Mouse (Mus musculus) gastrocnemius, postnatal 10 days (tissue): ENCODE measurements around the gene Kndc1. TPM values are rescaled to one million over a fixed set of nuclear protein-coding genes. Genes with fewer than 3 reads are reported as not detected.
A peak's percentile ranks its signal among the peaks of the same experiment; 100 is the strongest.

ENCODE experiments used
- DNase-seq: peaks from one replicate; pipeline ENCODE4 v3.0.0; 2021; ENCODE audit warnings: mixed read lengths
- total RNA-seq, 2 experiments: library from RNA; stranded (reverse); gene quantifications; 2 replicates each; pipeline ENCODE4 v1.2.3; 2021

Gene Kndc1
- total RNA-seq, 2 experiments from 2014 or later: 0.27 to 0.40 TPM

GRCm38 (mm10) chr7:139951079-139951478, 56.6 kb downstream of the Kndc1 start:
- no peak for DNase-seq

GRCm38 (mm10) chr7:139951991-139952633, 57.6 kb downstream of the Kndc1 start:
- DNase-seq: no peak

- DNase-seq: no peak
Observed at GRCm38 (mm10) chr7:139955505-139955904, 61.0 kb downstream of the Kndc1 start.

GRCm38 (mm10) chr7:139956658-139957057, 62.2 kb downstream of the Kndc1 start:
- no peak for DNase-seq

GRCm38 (mm10) chr7:139957437-139957836, 62.9 kb downstream of the Kndc1 start:
- DNase-seq: no peak

GRCm38 (mm10) chr7:139957958-139958357, 63.5 kb downstream of the Kndc1 start:
- DNase-seq: no peak

GRCm38 (mm10) chr7:139961141-139961540, 66.6 kb downstream of the Kndc1 start:
- DNase-seq: no peak

- DNase-seq: no peak
Observed at GRCm38 (mm10) chr7:139963814-139964213, 69.3 kb downstream of the Kndc1 start.

- no peak for DNase-seq
Observed at GRCm38 (mm10) chr7:139967175-139967574, 72.7 kb downstream of the Kndc1 start.

GRCm38 (mm10) chr7:139968428-139968827, 73.9 kb downstream of the Kndc1 start:
- DNase-seq: no peak

- peak; percentile 87 for DNase-seq
Observed at GRCm38 (mm10) chr7:139969348-139970130, 75.0 kb downstream of the Kndc1 start.

- no peak for DNase-seq
Observed at GRCm38 (mm10) chr7:139970216-139970919, 75.9 kb downstream of the Kndc1 start.

GRCm38 (mm10) chr7:139970979-139971378, 76.5 kb downstream of the Kndc1 start:
- DNase-seq: no peak

GRCm38 (mm10) chr7:139971436-139971835, 76.9 kb downstream of the Kndc1 start:
- no peak for DNase-seq

GRCm38 (mm10) chr7:139972923-139973331, 78.4 kb downstream of the Kndc1 start:
- DNase-seq: no peak

GRCm38 (mm10) chr7:139974307-139974706, 79.8 kb downstream of the Kndc1 start:
- DNase-seq: no peak

- DNase-seq: no peak
Observed at GRCm38 (mm10) chr7:139975471-139975870, 81.0 kb downstream of the Kndc1 start.

- peak; percentile 76 for DNase-seq
Observed at GRCm38 (mm10) chr7:139978278-139978892, 83.9 kb downstream of the Kndc1 start, which contains the start of gene 6430531B16Rik. TSS of gene 6430531B16Rik (minus strand) at chr7:139978755.

GRCm38 (mm10) chr7:139979011-139979719, 84.7 kb downstream of the Kndc1 start:
- no peak for DNase-seq

GRCm38 (mm10) chr7:139980778-139981177, 86.3 kb downstream of the Kndc1 start:
- DNase-seq: no peak

GRCm38 (mm10) chr7:139982058-139982457, 87.6 kb downstream of the Kndc1 start:
- no peak for DNase-seq

GRCm38 (mm10) chr7:139984505-139984904, 90.0 kb downstream of the Kndc1 start:
- no peak for DNase-seq
